Mouse (Mus musculus): ENCODE data around the gene Thegl.
"Not testable (repeated sequence)": the region's sequence is repeated elsewhere in the genome, so short reads cannot be mapped to it uniquely, and the experiment has no call there.

Gene Thegl

DNA sequence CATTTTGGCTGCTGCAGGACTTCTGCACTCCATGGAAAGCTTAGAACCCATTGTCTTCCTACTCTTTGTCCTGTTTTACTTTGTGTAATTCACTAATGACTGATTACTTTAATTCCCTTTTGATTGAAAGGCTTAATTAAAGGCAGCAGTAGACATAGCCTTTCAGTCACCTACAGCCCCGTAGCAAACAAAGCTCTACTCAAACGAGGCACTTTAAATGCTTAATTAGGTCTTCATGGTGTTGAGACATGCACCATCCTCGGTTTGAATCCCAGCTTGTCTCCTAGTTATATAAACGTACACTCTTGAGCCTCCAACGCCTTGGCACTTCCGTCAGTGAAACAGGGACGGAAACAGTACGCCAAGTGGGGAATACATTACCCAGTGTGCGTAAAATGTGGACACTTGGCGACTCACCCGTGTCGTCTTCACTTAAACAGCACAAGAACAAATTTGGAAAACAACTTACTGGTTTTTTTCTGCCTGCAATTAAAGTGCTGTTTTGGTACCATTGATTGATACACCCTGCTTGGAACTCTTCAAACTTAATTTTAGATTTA lies 41.1 kb downstream of the Thegl start:
- DNase-seq, result no peak

DNA sequence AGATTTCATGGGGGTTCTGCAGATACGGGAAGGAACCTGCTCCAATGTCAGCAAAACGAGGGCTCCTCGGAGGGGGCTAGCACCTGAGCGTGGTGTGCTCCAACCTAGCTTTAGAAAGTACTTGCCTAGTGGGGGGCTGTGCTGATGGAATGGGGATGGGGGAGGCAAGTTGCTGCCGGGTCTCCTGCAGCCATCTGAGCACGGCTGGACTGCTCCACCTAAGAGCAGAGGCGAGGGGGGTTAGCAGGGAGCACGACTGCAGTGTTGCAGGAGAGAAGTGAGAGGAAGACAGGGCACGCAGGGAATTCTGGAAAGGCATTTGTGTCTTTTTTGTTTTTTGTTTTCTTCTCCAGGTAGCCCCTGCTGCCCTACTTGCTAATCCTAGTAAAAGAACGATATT lies 44.5 kb downstream of the Thegl start:
- no peak for DNase-seq

DNA sequence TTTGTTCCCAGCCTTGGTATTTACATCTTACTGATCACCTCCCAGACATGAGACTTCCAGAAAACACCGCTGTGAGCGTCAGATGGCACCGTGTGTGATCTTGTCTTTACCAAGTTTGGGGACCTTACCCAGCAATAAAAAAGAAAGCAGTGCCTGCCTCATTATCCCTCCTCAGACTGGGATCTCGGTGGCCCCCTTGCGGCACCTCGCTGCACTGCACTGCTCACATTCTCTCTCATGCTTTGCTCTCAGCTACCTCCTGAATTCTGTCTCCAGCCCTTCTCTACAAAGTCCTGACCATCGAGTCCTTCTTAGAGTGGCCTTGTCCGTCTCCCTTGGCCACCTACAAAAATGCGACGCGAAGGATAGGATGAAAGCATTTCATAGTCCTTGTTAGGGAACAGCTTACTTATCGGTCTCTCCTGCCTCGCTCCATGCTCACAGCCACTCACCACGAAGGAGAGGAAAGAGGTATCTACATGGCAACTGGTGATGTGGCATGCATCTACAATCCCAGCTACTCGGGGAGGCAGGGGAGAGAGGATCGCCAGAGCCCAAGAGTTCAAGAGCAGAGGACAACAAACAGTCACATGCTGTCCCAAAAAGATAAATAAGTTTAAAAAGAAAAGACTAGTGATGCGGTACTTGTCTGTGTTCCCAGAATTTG lies 45.7 kb downstream of the Thegl start:
- DNase-seq, result peak; percentile 80

DNA sequence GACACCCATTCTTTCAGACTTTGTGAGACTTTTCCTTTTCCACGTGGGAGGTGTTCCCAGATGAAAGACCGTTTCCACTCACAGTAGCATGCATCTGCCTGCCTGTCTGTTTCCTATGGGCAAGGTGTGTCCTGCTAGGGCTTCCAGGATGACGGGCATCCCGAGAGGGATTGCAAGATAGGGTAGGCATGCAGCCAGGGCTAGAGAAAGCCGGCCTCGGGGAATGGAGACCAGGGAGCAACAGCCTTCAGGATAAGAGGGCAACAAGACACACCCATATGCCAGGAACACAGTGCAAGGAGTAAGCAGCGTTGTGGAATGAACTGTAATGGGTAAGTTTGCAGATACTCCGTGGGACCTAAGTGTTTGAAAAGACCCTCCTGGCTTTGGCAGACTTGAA lies 51.5 kb downstream of the Thegl start:
- DNase-seq, result no peak

DNA sequence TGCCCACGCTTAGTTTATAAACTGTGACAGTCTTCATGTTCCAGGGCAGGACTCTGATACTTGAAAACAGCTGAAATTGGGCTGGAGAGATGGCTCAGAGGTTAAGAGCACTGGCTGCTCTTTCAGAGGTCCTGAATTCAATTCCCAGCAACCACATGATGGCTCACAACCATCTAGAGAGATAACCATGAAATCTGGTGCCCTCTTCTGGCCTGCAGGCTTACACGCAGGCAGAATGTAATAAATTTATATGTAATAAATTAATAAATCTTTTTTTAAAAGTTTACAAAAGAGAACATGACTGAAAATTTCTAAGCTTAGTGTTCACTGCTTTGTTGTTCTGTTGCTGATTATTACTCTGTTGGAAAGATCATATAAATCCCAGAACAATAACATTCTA lies 55.2 kb downstream of the Thegl start:
- DNase-seq, result no peak

DNA sequence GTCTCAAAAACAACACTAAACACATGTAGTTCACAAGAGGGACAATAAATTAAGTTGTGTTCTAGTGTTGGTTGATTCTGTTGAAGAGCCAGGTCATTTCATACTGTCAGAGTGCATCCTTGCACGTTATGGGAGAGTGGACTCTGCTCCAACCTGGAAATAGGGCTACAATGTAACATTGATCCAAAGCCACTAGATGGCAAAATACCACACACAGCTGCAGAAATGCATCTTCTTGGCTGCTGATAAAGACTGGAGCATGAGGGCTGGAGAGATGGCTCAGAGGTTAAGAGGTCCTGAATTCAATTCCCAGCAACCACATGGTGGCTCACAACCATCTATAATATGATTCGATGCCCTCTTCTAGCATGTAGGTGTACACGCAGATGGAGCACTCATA lies 55.8 kb downstream of the Thegl start:
- DNase-seq, result no peak

DNA sequence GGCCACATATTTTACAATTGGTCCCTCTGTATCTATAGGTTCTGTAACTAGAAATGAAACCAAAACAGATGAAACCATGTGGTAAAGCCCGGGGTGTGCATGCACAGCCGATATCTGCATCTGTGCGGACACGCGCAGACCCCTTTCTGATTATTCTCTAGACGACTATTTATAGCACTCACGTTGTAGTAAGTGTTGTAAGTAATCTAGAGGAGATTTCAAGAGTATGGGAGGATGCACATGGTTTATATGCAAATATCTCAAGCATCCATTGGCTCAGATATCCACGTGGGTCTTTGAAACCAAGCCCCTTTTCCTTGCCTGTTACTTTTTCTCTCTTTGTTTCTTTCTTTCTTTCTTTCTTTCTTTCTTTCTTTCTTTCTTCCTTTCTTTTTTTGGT lies 58.0 kb downstream of the Thegl start:
- no peak for DNase-seq

DNA sequence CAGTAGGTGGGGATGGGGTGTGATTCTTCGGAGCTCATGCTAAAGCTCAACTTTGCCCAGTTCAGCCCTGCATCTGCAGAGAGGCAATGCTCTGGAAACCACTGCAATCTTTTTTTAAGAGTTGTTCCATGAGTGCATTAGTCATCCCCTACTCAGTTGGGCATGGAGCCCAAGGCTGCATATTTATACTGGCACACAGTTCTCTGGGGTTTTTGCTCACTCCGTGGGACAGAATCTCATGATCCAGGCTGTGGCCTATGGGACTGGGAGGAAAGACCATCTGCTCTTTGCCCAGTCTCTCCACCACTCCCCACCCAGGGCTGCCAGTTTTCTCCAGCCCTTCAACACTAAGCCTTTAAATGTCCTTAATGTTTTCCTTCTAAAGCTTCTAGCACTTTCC lies 59.1 kb downstream of the Thegl start:
- no peak for DNase-seq

DNA sequence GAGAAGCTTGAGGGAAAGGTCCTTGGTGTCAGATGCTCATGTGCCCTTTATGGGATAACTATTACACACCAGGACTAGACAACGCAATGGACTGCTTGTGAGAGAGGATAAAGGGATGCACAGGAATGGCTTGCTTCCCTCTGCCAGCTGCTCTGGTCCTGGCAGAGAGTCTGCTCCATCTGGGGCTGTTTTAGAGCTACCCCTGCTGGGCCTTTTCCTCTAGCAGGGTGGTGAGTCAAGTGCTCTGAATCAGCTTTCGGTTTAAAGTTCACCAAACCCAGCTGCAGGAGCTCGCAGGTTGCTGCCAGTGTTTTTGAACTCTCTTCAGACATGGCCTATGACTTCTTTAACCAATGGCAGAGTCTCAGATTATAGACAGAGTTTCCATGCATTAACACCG lies 60.1 kb downstream of the Thegl start:
- no peak for DNase-seq

DNA sequence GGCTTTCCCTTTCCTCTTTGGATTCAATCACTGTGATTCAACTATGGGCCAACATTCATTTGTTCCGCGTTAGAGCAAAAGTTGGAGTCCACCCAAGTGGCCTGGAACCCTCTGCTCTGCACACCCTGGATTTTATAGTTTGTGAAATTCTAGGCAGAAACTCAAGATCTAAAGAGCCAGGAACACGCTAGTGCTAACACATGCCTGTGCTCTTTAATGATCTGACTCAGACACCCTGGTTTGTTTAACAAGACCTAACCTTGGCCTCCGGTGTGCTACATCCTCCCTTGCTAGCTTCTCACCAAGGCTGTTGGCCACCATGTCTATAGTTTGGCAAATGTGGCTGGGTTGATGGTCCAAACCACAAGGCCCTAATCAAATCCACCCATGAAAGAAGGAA lies 64.9 kb downstream of the Thegl start:
- DNase-seq, result no peak

DNA sequence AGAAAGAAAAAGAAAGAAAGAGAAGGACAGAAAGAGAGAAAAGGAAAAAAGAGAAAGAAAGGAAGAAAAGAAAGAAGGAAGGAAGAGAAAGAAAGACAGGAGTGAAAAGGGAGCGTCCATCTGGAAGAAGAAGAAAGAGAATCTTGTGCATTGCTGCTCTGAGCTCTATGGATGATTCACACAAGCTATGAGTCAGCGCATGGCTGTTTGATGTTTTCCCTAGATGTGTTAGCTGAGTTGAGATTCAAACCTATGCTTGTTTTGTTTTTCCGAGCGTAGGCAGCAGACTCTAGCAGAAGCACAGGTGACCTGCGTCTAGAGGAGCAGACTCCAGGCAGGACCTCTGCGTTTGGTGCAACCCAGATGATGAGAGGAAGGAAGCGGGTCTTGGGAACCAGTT lies 66.9 kb downstream of the Thegl start:
- DNase-seq, result no peak

DNA sequence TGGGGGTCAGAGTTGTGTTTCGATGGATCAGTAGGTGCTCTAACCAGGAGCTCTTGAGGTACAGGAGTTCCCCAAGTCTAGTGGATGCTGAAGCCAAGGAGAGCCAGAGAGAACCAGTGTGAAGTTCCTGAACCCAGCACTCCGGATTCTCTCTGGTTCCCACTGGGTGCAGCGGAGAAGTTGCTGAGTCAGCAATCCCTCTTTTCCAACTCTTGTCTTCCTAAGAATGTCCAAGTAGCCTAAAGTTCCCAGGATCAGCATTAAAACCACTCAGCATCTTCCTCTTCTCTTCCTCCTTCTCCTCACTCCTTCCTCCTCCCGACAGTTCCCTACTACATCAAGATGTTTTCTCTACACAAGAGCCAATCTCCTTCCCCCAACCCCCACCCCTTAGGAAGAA lies 68.6 kb downstream of the Thegl start:
- DNase-seq, result no peak

DNA sequence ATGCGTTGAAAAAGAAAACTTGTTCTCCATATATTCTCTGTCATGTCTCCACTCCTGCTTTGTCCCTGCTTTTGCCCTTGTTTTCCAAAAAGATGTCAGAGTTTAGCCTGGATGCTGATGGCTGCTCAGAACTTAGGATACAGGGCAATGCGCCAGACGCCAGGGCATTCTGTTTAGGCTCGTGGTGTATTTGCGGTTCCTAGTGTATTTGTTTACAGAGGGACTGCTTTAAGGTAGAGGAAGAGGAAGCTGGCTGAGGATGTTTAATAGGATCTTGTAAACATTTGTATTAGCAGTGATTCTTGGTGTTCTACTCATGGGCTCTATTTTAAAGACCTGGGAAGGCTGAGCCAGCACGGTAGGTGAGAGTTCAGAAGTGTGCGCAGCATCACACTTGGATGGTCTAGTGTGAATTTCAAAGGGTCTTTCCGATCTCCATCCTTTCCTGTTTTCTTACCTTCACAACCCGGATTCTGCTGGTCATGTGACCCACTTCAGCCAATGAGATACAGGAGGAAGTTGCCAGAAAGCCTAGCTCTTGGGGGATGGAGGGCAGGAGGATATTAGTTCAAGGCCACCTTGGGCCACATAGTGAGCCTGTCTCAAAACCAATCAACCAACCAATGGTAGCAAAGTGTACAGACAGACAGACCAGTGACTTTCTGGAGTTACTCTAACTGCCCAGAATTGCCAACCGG lies 70.1 kb downstream of the Thegl start:
- DNase-seq, result no peak

DNA sequence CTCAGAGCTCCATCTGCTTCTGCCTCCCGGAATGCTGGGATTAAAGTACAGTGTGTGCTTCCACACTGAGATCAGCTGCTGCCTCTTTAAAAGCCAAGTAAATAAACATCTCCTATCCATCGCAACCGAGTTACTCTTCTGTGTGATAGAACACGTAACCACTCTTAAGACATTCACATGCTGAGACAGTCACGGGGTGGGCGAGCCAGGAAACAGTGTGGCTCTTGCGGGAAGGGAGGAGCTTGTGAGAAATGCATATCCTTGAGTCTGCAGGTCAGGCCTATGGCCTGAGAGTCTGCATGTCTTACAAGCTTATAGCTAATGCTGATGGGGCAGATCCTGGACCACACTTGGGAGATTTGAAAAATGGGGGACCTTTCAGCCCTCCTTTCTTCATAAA lies 70.7 kb downstream of the Thegl start:
- DNase-seq, result no peak

DNA sequence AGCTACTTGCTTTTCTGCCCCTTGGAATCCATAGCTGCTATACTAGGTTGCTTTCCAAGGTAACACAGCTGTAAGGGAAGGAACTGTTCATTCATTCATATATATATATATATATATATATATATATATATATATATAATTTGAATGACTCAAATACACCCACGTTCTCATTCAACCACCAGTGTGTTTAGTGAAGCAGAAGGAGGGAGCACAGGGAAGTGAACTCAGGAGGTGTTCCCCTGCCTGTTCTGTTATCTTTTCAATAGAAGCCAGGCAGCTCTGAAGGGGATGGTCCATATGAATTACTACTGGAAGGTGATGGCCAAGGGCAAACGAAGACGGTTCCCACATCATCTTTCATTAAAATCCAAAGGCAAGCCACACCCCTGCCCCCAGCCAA lies 71.3 kb downstream of the Thegl start:
- DNase-seq, result no peak

DNA sequence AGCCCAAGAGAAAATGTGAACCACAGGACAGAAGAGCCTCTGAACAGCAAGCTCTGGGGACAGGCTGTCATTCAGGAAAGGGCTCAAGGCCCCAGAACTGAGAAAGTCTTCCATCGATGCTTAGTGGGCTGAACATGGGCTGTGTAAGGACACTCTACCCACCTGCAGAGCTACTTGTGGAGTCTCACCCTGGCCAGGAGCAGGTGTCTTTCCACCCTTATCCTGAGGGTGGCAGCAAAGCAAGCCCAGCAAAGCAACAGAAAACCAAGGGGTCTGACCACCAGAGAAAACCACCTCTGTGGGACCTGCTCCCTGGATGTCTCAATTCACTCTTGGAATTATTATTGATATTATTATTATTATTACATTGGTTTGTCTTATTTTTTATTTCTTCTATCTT lies 73.5 kb downstream of the Thegl start:
- peak; percentile 60 for DNase-seq

DNA sequence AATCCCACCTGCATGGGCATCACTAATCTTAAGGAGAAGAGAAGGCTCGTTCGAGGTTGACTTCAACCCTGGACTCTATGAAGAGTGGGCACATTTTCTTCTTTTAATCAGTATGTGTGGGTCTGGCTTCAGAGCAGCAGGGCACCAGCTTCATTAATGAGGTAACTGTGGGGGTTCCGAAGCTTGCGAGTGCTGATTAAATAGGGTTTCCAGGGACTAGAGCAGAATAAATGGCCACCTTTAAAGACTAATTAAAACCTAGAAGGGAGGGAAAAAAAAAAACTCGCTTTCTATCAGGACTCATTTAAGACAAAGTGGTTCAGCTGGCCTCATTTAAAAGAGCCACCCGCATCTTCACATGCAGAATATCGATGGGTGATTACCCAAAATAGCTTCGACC lies 74.1 kb downstream of the Thegl start:
- no peak for DNase-seq

DNA sequence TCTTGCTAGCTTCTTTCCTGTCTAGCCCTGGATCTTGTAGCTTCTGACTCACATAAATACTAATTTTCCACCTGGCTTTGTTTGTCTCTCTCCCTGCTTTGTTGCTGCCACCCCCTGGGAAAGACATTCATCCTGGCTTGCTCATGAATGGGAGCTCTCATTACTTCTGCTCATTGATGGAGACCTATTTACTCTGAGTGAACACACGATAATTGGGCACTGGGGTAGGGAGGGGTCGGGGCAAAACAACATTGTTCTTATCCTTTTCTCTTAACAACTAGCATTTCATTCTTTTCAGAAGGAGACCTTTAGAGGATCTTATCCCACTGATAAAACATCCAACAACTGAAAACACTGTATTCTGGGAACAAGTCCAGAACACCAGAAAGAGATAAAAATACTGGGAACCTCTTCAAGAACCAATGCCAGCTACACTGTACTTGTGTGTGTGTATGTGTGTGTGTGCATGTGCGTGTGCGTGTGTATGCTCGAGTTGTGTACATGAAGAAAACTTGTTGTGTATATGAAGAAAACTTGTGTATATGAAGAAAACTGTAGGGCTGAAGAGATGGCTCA lies 74.8 kb downstream of the Thegl start:
- DNase-seq, result no peak

DNA sequence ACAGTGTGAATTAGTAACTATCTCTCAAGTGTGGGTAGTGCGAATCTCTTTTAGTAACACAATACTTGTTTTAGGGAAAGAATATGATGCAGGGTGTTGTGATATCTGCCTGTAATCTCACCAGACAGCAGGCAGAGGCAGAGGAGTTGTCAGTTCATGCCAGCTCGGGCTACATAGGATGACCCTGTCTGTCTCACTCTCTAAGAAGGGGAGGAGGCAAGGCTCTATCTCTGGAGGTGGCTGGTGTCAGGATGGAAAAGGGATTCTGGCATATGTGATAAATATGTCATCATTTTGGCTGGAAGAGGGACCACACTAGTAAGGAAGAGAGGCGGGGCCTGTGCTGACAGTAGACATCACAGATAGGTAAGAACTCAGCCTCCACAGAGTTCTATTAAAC lies 76.1 kb downstream of the Thegl start:
- DNase-seq, result no peak

DNA sequence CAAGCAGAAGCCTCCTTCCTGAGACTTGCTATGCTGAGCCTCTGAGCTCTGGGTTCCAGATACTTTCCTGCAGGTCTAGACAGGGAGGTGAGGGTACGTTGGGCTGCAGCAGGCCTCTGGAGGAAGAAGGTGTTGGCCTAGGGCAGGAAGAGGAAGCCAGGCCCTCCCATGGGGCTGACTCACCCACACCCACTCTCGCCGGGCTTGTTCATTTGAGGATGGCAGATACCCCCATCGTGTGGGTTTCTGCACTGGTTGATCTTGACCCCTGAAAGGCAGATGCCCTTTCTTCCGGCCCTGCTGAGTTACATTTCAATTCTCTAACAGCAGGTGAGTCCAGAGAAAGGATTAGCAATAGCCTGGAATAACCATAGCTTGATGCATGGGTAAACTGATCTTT lies 76.7 kb downstream of the Thegl start:
- DNase-seq, result no peak

DNA sequence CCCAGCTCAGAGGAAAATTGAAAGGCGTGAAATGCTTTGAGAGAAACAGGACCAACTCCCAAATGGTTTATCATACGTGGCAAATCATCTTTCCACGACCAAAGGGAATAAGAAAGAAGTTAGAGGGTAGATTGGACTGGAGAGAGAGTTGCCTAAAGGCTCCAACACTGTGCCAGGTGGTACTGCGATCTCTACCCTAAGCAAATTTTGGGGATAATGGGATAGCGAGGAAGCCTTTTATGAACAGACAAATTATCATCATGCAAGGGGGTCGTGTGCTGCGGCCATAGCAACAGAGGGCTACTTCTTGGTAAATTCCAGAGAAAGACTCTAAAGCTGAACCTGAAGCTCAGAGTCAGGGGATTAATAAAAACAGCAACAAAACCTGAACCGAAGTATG lies 78.1 kb downstream of the Thegl start:
- no peak for DNase-seq

DNA sequence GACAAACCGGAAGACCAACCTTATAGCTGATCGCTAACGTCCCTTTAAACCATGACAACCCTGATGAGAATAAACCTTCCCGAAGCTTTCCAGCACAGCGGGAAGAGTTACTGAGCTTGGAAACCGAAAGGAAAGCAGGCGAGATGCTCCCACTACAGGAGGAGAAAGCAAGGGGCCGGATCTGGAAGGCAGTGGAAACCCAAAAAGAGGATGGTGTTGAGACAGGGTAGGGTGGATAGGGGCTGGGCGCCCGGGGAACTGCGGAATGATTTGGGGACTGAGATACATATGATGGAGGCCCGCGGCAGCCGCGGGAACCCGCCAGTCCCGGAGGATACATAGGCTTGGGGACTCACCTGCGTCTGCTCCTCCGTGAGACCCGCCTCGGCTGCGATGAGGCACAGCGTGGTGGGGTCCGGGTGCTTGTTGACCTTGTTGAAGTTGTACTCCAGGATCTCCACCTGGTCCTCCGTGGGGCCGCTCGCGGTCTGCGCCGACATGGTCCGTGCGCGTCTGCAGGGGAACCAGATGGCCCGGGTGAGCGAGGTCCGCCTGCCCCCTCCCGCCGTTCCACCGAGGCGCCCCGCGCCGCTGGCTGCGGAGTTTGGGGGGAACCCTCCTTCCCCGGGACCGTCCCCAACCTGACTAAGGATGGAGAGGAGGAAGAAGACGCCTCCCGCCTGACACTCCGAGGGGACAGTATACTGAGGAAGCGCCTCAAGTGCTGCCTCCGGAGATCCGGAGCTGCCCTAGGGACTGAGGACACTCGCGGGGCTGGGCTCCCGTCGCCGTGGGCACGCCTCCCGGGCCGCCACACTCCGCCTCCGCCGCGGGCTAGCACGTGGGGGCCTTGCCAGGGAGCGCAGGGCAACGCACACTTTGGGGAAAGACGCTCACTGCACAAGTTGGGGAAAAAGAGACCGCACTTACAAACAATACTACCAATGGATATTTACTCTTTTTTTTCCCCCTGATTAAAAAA lies 79.0 kb downstream of the Thegl start:
- peak; percentile 55 for DNase-seq

DNA sequence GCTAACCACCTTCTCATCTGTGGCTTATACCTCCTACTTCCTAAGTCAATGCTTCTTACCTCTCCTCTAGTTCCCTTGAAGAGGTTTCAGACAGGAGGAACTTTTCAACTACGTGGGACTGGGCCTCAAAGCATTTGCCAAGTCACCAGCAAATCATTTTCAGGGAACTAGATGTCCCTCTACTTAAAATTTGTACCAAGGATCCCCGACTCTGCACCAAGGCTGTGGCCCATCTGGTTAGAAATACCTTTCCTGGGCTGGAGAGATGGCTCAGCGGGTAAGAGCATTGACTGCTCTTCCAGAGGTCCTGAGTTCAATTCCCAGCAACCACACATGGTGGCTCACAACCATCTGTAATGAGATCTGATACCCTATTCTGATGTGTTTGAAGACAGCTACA lies 80.4 kb downstream of the Thegl start:
- not testable (repeated sequence) for DNase-seq
